Mouse (Mus musculus) ES-Bruce4 (cell line): ENCODE results near the gene Rab11a.

Experiments
- CTCF ChIP-seq: IDR thresholded peaks from one replicate; pipeline ENCODE4 v1.8.1; 2011; ENCODE audit warnings: low read depth, low read length
- EP300 ChIP-seq: IDR thresholded peaks from 2 replicates; pipeline ENCODE4 v1.6.1; 2011; ENCODE audit warnings: low read depth, low read length; ENCODE audit not compliant: insufficient read depth
- POLR2A ChIP-seq: IDR thresholded peaks from one replicate; pipeline ENCODE4 v1.8.1; 2011; ENCODE audit warnings: low read length; ENCODE audit not compliant: insufficient read depth

- TF ChIP-seq CTCF (no peak), POLR2A (no peak), EP300 (no peak)
These were observed 15.0 kb upstream of the Rab11a start for GRCm38 (mm10) chr9:64752575-64752974.
